In genomic region chr1:189608640-189609039, GRCm38 (mm10) we compare ENCODE assay signal across 17 mouse cellular contexts.
DNase-seq lines count a peak whose midpoint lies in the region; ATAC-seq and TF ChIP-seq lines count a peak whose summit lies in the region.
"Had no signal": no experiment of that assay in that cellular context is flagged by ENCODE, and none has a peak within 500 bp of the region (broad histone marks: within the 10 kb centered on the region; RNA-seq: fewer than 3 reads in every experiment).

No protein-coding gene starts in this region.

- H3K79me2 ChIP-seq in CH12.LX (replicated peaks; ENCODE audit: control insufficient read depth, extremely low read depth, insufficient read depth, poor library complexity, severe bottlenecking), result no peaks in the 10 kb centered on the region

- peak overlapping the region; percentile 97 for H3K4me2 ChIP-seq in CH12.LX (ENCODE audit: insufficient read depth, low read depth, poor library complexity, severe bottlenecking)
- no peak overlapping the region for H3K4me2 ChIP-seq in liver, postnatal 0 days (ENCODE audit: low read depth, low read length)
- no peak overlapping the region for H3K4me2 ChIP-seq in intestine, embryonic 15.5 days (replicated peaks)
- H3K4me2 ChIP-seq: embryonic facial prominence, embryonic 13.5 days; forebrain, embryonic 12.5 days; liver, embryonic 11.5 days; midbrain, embryonic 13.5 days had no signal

- H3K9me3 ChIP-seq in CH12.LX (replicated peaks; ENCODE audit: low read length), result peaks cover 4% of the 10 kb centered on the region
- H3K9me3 ChIP-seq in liver, postnatal 0 days (ENCODE audit: low read length), result no peaks in the 10 kb centered on the region
- no peaks in the 10 kb centered on the region for H3K9me3 ChIP-seq in intestine, embryonic 15.5 days
- H3K9me3 ChIP-seq: embryonic facial prominence, embryonic 13.5 days; forebrain, embryonic 12.5 days; midbrain, embryonic 13.5 days had no signal

- no peak overlapping the region; the same call in 1 of the 2 replicates for H3K9ac ChIP-seq in CH12.LX (ENCODE audit: insufficient read depth, low read depth)
- no peak overlapping the region for H3K9ac ChIP-seq in liver, postnatal 0 days (replicated peaks)
- H3K9ac ChIP-seq in intestine, embryonic 15.5 days, result no peak overlapping the region
- H3K9ac ChIP-seq: embryonic facial prominence, embryonic 13.5 days; forebrain, embryonic 12.5 days; midbrain, embryonic 13.5 days had no signal

- no peaks in the 10 kb centered on the region for H3K27me3 ChIP-seq in CH12.LX (replicated peaks)
- no peaks in the 10 kb centered on the region for H3K27me3 ChIP-seq in liver, postnatal 0 days (ENCODE audit: insufficient read depth, low read length)
- H3K27me3 ChIP-seq in intestine, embryonic 15.5 days (replicated peaks), result no peaks in the 10 kb centered on the region
- H3K27me3 ChIP-seq: embryonic facial prominence, embryonic 13.5 days; forebrain, embryonic 12.5 days; midbrain, embryonic 13.5 days had no signal

- TF ChIP-seq EP300 in CH12.LX (IDR thresholded peaks at IDR 0.05; ENCODE audit: low read length), result peak; percentile 67
- no peak for TF ChIP-seq EP300 in liver, postnatal 0 days (IDR thresholded peaks at IDR 0.05; ENCODE audit: low read depth)

- TF ChIP-seq RAD21 in CH12.LX (IDR thresholded peaks at IDR 0.05; ENCODE audit: low read depth, low read length), result no peak

- DNase-seq in lung, postnatal 25 days (ENCODE audit: low spot score), result peak; percentile 16
- DNase-seq in lung, postnatal 10 days, result no peak
- peak; percentile 88 for DNase-seq in CH12.LX (ENCODE audit: extremely low read depth)
- peak; percentile 7 for DNase-seq in induced T-regulatory cell, adult 2 months (ENCODE audit: low read depth)
- peak; percentile 82 for DNase-seq in thymus, postnatal 14 days
- no peak for DNase-seq in liver, postnatal 0 days
- DNase-seq in right cerebral cortex, adult 18-20 months, result no peak
- DNase-seq: adrenal gland, postnatal 14 days; cerebellum, adult 9-11 months; heart, adult 2 months; heart, postnatal 10 days; lung, postnatal 4 days had no signal

- TF ChIP-seq CTCF in CH12.LX (conservative IDR thresholded peaks at IDR 0.05 in 1 of 2, IDR thresholded peaks at IDR 0.05 in 1 of 2; ENCODE audit: low read depth in 2 of 2, low read length in 2 of 2), result no peak
- TF ChIP-seq CTCF in liver, postnatal 0 days (IDR thresholded peaks at IDR 0.05; ENCODE audit: low read depth), result no peak

- dilution Hi-C loops in CH12.LX (cut with MboI; ENCODE audit: extremely low pct_ligation_motif_present, extremely low pct_unique_long_range_greater_than_20kb, low sequenced_read_pairs), result no loop called here

- H3K36me3 ChIP-seq in CH12.LX (replicated peaks in 1 of 2; ENCODE audit: control insufficient read depth in 1 of 2, insufficient read depth in 1 of 2, low read length in 1 of 2), result no peaks in the 10 kb centered on the region
- no peaks in the 10 kb centered on the region for H3K36me3 ChIP-seq in liver, postnatal 0 days (replicated peaks; ENCODE audit: insufficient read depth, low read length)
- no peaks in the 10 kb centered on the region for H3K36me3 ChIP-seq in intestine, embryonic 15.5 days
- H3K36me3 ChIP-seq: embryonic facial prominence, embryonic 13.5 days; forebrain, embryonic 12.5 days; midbrain, embryonic 13.5 days had no signal

- H3K27ac ChIP-seq in CH12.LX (ENCODE audit: insufficient read depth, low read depth), result no peak overlapping the region
- no peak overlapping the region for H3K27ac ChIP-seq in liver, postnatal 0 days (ENCODE audit: low read depth)
- H3K27ac ChIP-seq in intestine, embryonic 15.5 days, result no peak overlapping the region
- H3K27ac ChIP-seq: embryonic facial prominence, embryonic 13.5 days; forebrain, embryonic 12.5 days; heart, adult 2 months; midbrain, embryonic 13.5 days had no signal

- in situ Hi-C loops in CH12.LX (cut with MboI; ENCODE audit: low pct_ligation_motif_present, low pct_unique_long_range_greater_than_20kb, low sequenced_read_pairs), result no loop called here

- 15% methylated on average over 5 of the region's 5 CpGs for whole genome bisulfite sequencing in liver, postnatal 0 days (ENCODE audit: insufficient replicate concordance)
- WGBS in intestine, embryonic 15.5 days, result 18% methylated on average over 5 of the region's 5 CpGs

- no peak for TF ChIP-seq POLR2A in CH12.LX (IDR thresholded peaks at IDR 0.05; ENCODE audit: low read depth, low read length)

- ATAC-seq in liver, postnatal 0 days, result no peak
- no peak for ATAC-seq in intestine, embryonic 15.5 days
- ATAC-seq: midbrain, embryonic 13.5 days had no signal

- H3K4me1 ChIP-seq in CH12.LX (ENCODE audit: control insufficient read depth in 1 of 2, insufficient read depth in 2 of 2), result peaks cover 14 to 48% of the 10 kb centered on the region in 2 experiments
- no peaks in the 10 kb centered on the region for H3K4me1 ChIP-seq in liver, postnatal 0 days (ENCODE audit: insufficient read depth)
- no peaks in the 10 kb centered on the region for H3K4me1 ChIP-seq in intestine, embryonic 15.5 days (replicated peaks)
- H3K4me1 ChIP-seq: forebrain, embryonic 12.5 days; midbrain, embryonic 13.5 days had no signal

- no peak overlapping the region for H3K4me3 ChIP-seq in CH12.LX (replicated peaks in 1 of 3; ENCODE audit: low read depth in 2 of 3, low read length in 2 of 3, poor library complexity in 1 of 3)
- H3K4me3 ChIP-seq in liver, postnatal 0 days (ENCODE audit: low read depth, low read length), result no peak overlapping the region
- no peak overlapping the region for H3K4me3 ChIP-seq in intestine, embryonic 15.5 days (replicated peaks)
- H3K4me3 ChIP-seq: embryonic facial prominence, embryonic 13.5 days; forebrain, embryonic 12.5 days; heart, adult 2 months; midbrain, embryonic 13.5 days had no signal

TF ChIP-seq in CH12.LX, 34 proteins besides CTCF, POLR2A, EP300 and RAD21:
- TF ChIP-seq ZKSCAN1 (IDR thresholded peaks at IDR 0.05; ENCODE audit: borderline replicate concordance, low read depth, low read length) (no peak), GABPA (IDR thresholded peaks at IDR 0.05; ENCODE audit: insufficient replicate concordance, low read depth, low read length) (no peak), ELF1 (IDR thresholded peaks at IDR 0.05; ENCODE audit: low read depth, low read length) (peak; percentile 76), CHD1 (IDR thresholded peaks at IDR 0.05; ENCODE audit: low read depth, low read length) (no peak), PAX5 (IDR thresholded peaks at IDR 0.05; ENCODE audit: low read length) (no peak), JUN (IDR thresholded peaks at IDR 0.05; ENCODE audit: insufficient read depth, low read depth, low read length) (no peak), NELFE (IDR thresholded peaks at IDR 0.05; ENCODE audit: low read depth, low read length) (no peak), SIN3A (IDR thresholded peaks at IDR 0.05; ENCODE audit: low read length) (no peak), TBP (conservative IDR thresholded peaks at IDR 0.05; ENCODE audit: low read depth, low read length) (no peak), KAT2A (IDR thresholded peaks at IDR 0.05; ENCODE audit: insufficient replicate concordance, low read length) (no peak), NRF1 (IDR thresholded peaks at IDR 0.05; ENCODE audit: low read depth, low read length) (no peak), HCFC1 (IDR thresholded peaks at IDR 0.05; ENCODE audit: low read depth, low read length) (no peak), E2F4 (IDR thresholded peaks at IDR 0.05; ENCODE audit: insufficient replicate concordance, low read depth, low read length) (no peak), MXI1 (IDR thresholded peaks at IDR 0.05; ENCODE audit: low read depth, low read length) (no peak), MAZ (IDR thresholded peaks at IDR 0.05; ENCODE audit: low read depth, low read length) (0 out of 2 replicates have a peak, but pooled peaks have one; percentile 11), BHLHE40 (IDR thresholded peaks at IDR 0.05; ENCODE audit: low read depth, low read length) (peak; percentile 80), USF2 (conservative IDR thresholded peaks at IDR 0.05; ENCODE audit: low read depth, low read length) (no peak), MEF2A (IDR thresholded peaks at IDR 0.05; ENCODE audit: borderline replicate concordance, low read depth, low read length) (peak; percentile 82), TCF12 (IDR thresholded peaks at IDR 0.05; ENCODE audit: low read depth, low read length) (peak; percentile 91), USF1 (IDR thresholded peaks at IDR 0.05; ENCODE audit: low read depth, low read length) (no peak), MAFK (IDR thresholded peaks at IDR 0.05; ENCODE audit: insufficient replicate concordance, low read length) (no peak; the same call in 1 of the 2 replicates), JUND (conservative IDR thresholded peaks at IDR 0.05; ENCODE audit: low read depth, low read length) (peak; percentile 34; the same call in 1 of the 2 replicates), ZMIZ1 (IDR thresholded peaks at IDR 0.05; ENCODE audit: low read depth, low read length) (no peak), ZC3H11A (IDR thresholded peaks at IDR 0.05; ENCODE audit: low read depth, low read length) (no peak), ZNF384 (IDR thresholded peaks at IDR 0.05; ENCODE audit: low read depth, low read length) (no peak), POLR2AphosphoS2 (IDR thresholded peaks at IDR 0.05; ENCODE audit: low read depth, low read length) (no peak), IRF4 (IDR thresholded peaks at IDR 0.05; ENCODE audit: low read depth, low read length) (peak; percentile 74), CHD2 (IDR thresholded peaks at IDR 0.05; ENCODE audit: low read length) (peak; percentile 66; the same call in 1 of the 2 replicates), RCOR1 (conservative IDR thresholded peaks at IDR 0.05; ENCODE audit: low read depth, low read length) (0 out of 2 replicates have a peak, but pooled peaks have one; percentile 36), ETS1 (conservative IDR thresholded peaks at IDR 0.05; ENCODE audit: low read depth, low read length) (peak; percentile 66), UBTF (IDR thresholded peaks at IDR 0.05; ENCODE audit: low read depth, low read length) (no peak), MYC (IDR thresholded peaks at IDR 0.05; ENCODE audit: low read depth, low read length) (0 out of 2 replicates have a peak, but pooled peaks have one; percentile 23), SMC3 (IDR thresholded peaks at IDR 0.05; ENCODE audit: low read depth, low read length) (no peak), MAX (IDR thresholded peaks at IDR 0.05; ENCODE audit: low read length) (no peak)

Comparison
In these comparisons a context has a peak if more than half of its experiments do, and no peak if none do; other contexts are left out.
1. DNase-seq: peak in lung, postnatal 25 days (single experiment), CH12.LX (single experiment), induced T-regulatory cell, adult 2 months (single experiment) and thymus, postnatal 14 days (single experiment); none in lung, postnatal 10 days (single experiment), liver, postnatal 0 days (single experiment) and right cerebral cortex, adult 18-20 months (single experiment).